Mouse (Mus musculus) thymus, adult 2 months (tissue): Measurements from ENCODE around the gene Robo1.

Experiments
- CTCF ChIP-seq: fragments of 200-500 bp; IDR thresholded peaks from 2 replicates; pipeline ENCODE4 v1.5.1; 2012; ENCODE audit warnings: mild to moderate bottlenecking, control low read depth, low read length, moderate library complexity, borderline replicate concordance; ENCODE audit not compliant: control insufficient read depth, poor library complexity, insufficient read depth; ENCODE audit errors: extremely low read depth
- POLR2A ChIP-seq: fragments of 200-500 bp; IDR thresholded peaks from 2 replicates; pipeline ENCODE4 v1.6.1; 2012; ENCODE audit warnings: mild to moderate bottlenecking, low read length, control low read depth, moderate library complexity; ENCODE audit not compliant: control insufficient read depth, poor library complexity, insufficient read depth; ENCODE audit errors: extremely low read depth

GRCm38 (mm10) chr16:72622868-72623267 lies 314.8 kb downstream of the Robo1 start:
- TF ChIP-seq CTCF (no peak), POLR2A (no peak)
